Mouse (Mus musculus) macrophage (primary cell): ENCODE measurements around the gene Doc2b. TPM values are rescaled to one million over a fixed set of nuclear protein-coding genes. Genes with fewer than 3 reads are reported as not detected.

Source experiments
- H3K27ac ChIP-seq: fragments of 350-480 bp; formaldehyde crosslinking; 2 replicates; pipeline ENCODE4 v1.9.0; 2021
- H3K36me3 ChIP-seq: fragments of 350-480 bp; formaldehyde crosslinking; 2 replicates; pipeline ENCODE4 v1.9.0; 2021; ENCODE audit errors: inconsistent target
- H3K4me3 ChIP-seq: fragments of 350-480 bp; formaldehyde crosslinking; 2 replicates; pipeline ENCODE4 v1.9.0; 2021; ENCODE audit errors: inconsistent target
- H3K79me2 ChIP-seq: fragments of 350-480 bp; formaldehyde crosslinking; 2 replicates; pipeline ENCODE4 v1.9.0; 2021; ENCODE audit errors: inconsistent target
- WGBS: methylation state at CpG from one replicate; pipeline ENCODE4 v1.1.7; 2026; ENCODE audit warnings: inconsistent platforms; ENCODE audit not compliant: missing documents; 5-methylcytosine and 5-hydroxymethylcytosine counted together
- polyA plus RNA-seq: library from polyadenylated mRNA; stranded (reverse); fragments of 250-400 nt; gene quantifications from 3 replicates; pipeline ENCODE4 v1.2.4, GENCODE M21; 2018; ENCODE audit warnings: inconsistent platforms

Gene Doc2b
- polyA plus RNA-seq, 1 experiment from 2014 or later: not detected

DNA sequence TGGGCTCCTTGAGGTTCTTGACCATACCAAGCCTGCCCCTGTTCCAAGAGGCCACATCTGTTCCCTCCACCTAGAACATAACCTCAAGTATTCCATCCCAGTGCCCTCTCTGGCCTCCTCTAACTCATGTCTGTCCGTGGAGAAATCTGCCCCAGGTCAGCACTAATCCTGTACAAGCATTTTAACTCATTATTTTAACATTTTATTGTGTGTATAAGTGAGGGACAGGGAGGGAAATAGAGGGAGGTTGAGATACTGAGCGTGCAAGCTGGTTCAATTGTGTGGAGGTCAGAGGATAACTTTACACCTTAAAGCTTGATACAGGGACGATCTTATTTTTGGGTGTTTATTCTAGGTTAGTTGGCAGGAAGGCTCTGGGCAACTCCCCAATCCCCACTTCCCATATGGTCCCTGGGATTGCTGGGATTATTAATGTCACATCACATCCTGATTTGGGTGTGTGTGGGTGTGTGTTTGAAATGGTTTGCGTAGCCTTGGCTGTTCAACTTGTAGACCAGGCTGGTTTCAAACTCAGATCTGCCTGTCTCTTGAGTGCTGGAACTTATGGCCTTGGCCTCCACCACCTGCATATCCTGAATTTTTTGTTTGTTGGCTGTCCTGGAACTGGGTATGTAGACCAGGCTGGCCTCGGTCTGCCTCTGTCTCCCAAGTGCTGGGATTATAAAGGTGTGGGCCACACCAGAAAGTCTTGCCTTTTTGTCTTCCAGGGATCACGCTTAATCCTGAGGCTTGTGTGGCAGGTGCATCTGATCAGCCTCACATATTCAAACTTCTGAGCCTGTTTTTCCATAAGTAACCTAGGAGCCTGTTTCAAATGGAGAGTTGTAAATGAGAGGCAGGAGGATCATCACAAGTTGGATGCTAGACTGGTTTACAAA is 27.5 kb downstream of the Doc2b start:
- WGBS: 92% methylated on average over 5 of the region's 6 CpGs
- Histone ChIP-seq H3K36me3 (peaks cover 21% of the 10 kb centered on the region), H3K79me2 (peaks cover 11% of the 10 kb centered on the region), H3K4me3 (no peak overlapping the region), H3K27ac (no peak overlapping the region)

DNA sequence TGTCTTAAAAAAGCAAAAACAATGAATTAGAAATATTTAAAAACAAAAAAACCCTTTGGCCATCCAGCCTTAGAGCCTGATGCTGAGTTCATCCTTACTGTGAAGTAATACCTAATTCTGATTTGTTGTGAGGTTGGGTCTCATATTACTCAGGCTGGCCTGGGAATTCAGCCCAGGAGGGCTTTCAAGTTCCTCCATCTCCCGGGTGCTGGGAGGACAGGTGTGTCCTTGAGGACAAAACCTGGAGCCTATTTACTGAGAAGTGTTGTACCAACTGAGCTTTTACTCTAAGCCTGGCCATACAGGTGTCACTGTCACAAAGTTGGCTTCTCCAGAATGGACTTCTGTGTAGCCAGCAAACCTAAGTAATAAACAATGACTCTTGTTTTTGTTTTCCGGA is 28.8 kb downstream of the Doc2b start:
- H3K4me3 ChIP-seq: no peak overlapping the region
- peaks cover 24% of the 10 kb centered on the region for H3K79me2 ChIP-seq
- H3K27ac ChIP-seq: no peak overlapping the region
- WGBS: 92% methylated on average over 2 of the region's 2 CpGs
- H3K36me3 ChIP-seq: peaks cover 29% of the 10 kb centered on the region

DNA sequence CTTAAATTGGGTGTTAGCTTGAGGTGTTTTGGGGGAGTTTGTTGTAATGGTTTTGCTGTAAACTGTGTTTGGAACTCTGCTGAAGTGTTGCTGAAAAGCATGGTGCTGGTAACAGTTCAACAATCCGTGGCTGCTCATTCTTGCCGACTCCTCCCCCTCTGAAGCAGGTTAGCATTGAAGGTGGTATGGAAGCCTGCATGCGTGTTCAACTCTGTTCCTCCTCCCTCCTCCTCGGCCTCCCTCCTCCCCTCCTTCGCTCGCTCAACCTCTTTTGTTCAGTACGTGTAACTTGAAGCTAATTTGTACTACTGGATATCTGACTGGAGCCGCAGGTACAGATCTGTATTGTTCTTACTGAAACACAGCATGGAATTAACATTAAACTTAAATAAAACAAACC is 30.7 kb downstream of the Doc2b start:
- peaks cover 42% of the 10 kb centered on the region for H3K79me2 ChIP-seq
- no peak overlapping the region for H3K4me3 ChIP-seq
- peaks cover 29% of the 10 kb centered on the region for H3K36me3 ChIP-seq
- 90% methylated on average over 8 of the region's 8 CpGs for WGBS
- H3K27ac ChIP-seq: no peak overlapping the region

DNA sequence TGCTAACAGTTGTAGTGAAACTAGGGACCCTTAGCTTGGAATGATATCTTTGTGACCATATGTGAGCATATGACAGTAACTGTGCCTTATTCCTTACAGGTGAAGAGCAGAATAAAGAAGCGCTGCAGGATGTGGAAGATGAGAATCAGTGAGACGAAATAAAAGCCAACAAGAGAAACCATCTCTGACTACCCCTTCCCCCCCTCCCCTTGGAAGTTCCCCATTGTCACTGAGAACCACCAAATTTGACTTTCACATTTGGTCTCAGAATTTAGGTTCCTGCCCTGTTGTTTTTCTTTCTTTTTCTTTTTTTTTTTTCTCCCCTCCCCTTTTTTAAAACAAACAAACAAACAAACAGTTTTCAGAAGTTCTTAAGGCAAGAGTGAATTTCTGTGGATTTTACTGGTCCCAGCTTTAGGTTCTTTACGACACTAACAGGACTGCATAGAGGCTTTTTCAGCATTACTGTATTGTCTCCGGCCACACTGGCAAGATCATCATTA is 31.3 kb downstream of the Doc2b start:
- peaks cover 33% of the 10 kb centered on the region for H3K36me3 ChIP-seq
- 92% methylated on average over 4 of the region's 4 CpGs for WGBS
- H3K79me2 ChIP-seq: peaks cover 48% of the 10 kb centered on the region
- H3K27ac ChIP-seq: no peak overlapping the region
- no peak overlapping the region for H3K4me3 ChIP-seq

DNA sequence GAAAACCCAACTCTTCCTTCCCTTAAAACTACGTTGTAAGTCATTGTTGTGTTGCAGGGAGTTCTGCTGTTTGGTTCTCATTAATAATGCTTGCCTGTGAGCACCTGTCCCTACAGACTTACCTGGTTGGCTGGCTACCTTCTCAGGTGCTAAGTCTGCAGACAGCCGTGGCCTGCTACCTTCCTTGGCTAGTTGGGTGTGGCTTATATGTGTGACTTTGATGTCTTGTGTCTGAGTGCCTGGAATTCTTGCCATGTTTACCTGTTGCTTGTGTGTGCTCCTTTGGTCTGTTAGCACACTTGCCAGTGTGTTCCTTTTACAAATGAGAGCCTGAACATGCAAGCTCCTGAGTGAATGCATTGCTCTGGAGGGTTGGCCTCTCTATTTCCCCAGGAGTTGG is 33.1 kb downstream of the Doc2b start:
- peaks cover 67% of the 10 kb centered on the region for H3K79me2 ChIP-seq
- H3K27ac ChIP-seq: no peak overlapping the region
- peaks cover 49% of the 10 kb centered on the region for H3K36me3 ChIP-seq
- whole genome bisulfite sequencing: 97% methylated on average over 2 of the region's 2 CpGs
- no peak overlapping the region for H3K4me3 ChIP-seq

DNA sequence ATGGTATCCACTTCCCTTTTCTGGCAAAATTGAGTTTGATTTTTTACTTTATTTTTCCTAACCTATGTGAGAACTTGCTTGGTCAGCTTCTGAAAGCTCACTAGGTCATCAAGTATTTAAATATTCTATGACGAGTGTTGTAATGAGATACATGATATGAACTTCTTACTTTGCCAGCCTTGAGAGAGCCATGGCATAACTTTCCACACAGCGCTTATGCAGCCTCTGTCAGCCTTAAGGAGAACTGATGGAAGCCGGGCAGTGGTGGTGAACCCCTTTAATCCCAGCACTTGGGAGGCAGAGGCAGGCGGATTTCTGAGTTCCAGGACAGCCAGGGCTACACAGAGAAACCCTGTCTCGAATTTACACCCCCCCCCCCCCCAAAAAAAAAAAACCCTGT is 35.1 kb downstream of the Doc2b start:
- H3K36me3 ChIP-seq: peaks cover 57% of the 10 kb centered on the region

DNA sequence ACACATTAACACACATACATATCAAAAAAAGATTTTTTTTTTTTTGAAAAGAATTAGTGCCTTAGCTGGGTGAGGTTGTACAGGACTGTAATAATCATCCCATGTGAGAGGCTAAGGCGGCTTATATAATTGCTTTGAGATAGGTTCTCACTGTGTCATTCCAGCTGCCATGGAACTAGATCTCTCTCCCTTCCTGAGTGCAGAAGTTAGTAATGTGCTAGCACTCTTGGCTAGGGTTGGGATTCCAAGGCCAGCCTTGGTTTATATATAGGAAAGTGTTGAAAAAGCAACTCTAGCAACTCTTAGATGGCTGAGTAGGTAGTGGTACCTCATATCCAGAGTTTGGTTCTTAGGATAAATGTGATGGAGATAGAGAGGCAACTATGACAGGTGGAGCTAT is 37.3 kb downstream of the Doc2b start:
- Histone ChIP-seq H3K27ac (no peak overlapping the region), H3K4me3 (no peak overlapping the region), H3K36me3 (peaks cover 46% of the 10 kb centered on the region; the same call in 1 of the 2 replicates), H3K79me2 (peaks cover 100% of the 10 kb centered on the region)
- 94% methylated on average over 1 of the region's 1 CpGs for WGBS

More for the DNA sequence above, 35.1 kb downstream of the Doc2b start:
- WGBS: 70% methylated on average over 3 of the region's 5 CpGs
- H3K79me2 ChIP-seq: peaks cover 86% of the 10 kb centered on the region
- no peak overlapping the region for H3K4me3 ChIP-seq
- H3K27ac ChIP-seq: no peak overlapping the region

DNA sequence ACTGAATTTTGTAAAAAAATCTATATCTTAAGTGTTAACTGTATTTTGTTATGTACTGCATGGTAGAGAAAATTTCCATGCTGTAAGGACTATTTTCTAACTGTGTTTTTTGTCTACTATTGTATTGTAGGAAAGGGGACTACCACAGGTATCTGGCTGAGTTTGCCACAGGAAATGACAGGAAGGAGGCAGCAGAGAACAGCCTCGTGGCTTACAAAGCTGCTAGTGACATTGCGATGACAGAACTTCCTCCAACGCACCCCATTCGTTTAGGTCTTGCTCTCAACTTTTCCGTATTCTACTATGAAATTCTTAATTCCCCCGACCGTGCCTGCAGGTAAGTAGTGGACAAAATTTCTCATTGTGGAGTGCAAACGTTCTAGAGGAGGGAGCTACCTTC is 39.2 kb downstream of the Doc2b start:
- Histone ChIP-seq H3K4me3 (no peak overlapping the region), H3K79me2 (peaks cover 100% of the 10 kb centered on the region), H3K36me3 (peaks cover 46% of the 10 kb centered on the region), H3K27ac (no peak overlapping the region)
- 42% methylated on average over 8 of the region's 8 CpGs for WGBS

DNA sequence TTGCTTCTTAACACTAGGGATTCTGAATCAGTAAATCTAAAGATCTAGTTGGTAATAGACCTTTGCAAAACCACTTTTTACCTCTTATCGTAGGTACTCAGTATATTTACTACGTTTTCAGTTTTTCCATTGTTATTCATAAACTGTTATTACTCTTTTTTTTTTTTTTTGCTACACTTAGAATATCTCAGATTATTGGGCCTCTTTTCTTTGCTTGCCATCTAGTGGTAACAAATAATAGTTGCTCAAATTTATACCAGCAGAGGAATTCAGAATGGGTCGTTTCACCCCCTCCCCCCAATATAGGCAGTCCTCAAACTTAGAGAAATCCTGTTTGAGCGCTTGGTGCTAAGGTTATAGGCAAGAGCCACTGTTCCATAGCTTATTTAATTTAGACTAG is 44.8 kb downstream of the Doc2b start:
- no peak overlapping the region for H3K27ac ChIP-seq
- H3K4me3 ChIP-seq: no peak overlapping the region
- H3K79me2 ChIP-seq: peaks cover 100% of the 10 kb centered on the region
- WGBS: 69% methylated on average over 4 of the region's 4 CpGs
- peaks cover 16% of the 10 kb centered on the region for H3K36me3 ChIP-seq

DNA sequence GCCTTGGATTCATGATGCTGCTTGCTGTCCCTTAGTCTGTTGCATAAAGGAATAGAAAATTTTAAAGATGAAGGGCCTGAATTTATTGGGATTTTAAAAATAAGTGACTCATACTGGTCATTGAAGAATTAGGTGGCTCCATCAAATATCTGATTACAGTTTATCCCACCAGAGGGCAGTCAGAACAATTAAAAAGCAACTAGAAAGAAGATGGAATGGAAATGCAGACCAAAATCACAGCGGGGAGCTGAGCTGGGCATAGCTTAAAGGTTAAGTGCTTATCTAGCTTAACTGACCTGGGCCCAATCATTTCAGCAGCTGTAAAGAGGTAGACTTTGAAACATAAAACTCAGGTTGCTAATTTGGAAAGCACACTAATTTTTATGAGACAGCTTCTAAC is 45.3 kb downstream of the Doc2b start:
- 95% methylated on average over 1 of the region's 1 CpGs for WGBS
- Histone ChIP-seq H3K36me3 (peaks cover 12% of the 10 kb centered on the region), H3K79me2 (peaks cover 100% of the 10 kb centered on the region), H3K4me3 (no peak overlapping the region), H3K27ac (no peak overlapping the region)

DNA sequence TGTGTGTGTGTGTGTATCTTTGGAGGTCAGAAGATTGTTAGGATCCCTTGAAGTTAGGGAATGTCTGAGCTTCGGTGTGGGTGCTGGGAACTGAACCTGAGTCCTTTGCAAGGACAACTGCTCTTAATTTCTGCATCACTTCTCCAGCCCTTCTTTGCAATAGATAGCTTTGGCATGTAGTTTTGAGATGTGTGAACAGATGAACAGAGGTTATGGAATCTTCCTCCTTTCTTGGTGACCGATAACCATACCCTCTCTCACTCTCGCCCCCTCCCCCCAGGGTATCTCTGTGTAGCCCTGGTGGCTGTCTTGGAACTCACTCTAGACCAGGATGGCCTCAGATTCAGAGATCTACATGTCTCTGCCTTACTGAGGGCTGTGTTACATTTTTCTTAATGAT is 51.1 kb downstream of the Doc2b start:
- peaks cover 100% of the 10 kb centered on the region for H3K79me2 ChIP-seq
- WGBS: 95% methylated on average over 3 of the region's 3 CpGs
- H3K36me3 ChIP-seq: no peaks in the 10 kb centered on the region
- no peak overlapping the region for H3K27ac ChIP-seq
- no peak overlapping the region for H3K4me3 ChIP-seq

DNA sequence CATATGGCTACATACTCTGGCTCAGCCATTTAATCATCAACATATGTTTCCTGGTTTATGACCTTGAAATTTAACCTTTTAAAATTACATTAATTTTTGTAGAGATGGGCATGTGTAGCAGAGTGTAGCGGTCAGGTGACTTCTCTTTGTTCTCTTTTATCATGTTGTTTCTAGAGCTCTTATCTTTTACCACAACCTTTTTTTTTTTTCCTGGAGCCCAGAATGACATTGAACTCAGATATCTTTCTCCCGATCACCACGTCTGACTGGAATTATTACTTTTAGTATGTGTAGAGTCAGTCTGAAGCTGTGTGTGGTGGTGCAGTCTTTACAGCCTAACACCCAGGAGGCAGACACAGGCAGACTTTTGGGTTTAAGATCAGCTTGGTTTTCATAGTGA is 54.2 kb downstream of the Doc2b start:
- no peak overlapping the region for H3K4me3 ChIP-seq
- WGBS: 88% methylated on average over 3 of the region's 3 CpGs
- no peaks in the 10 kb centered on the region for H3K36me3 ChIP-seq
- peaks cover 100% of the 10 kb centered on the region for H3K79me2 ChIP-seq
- H3K27ac ChIP-seq: no peak overlapping the region

DNA sequence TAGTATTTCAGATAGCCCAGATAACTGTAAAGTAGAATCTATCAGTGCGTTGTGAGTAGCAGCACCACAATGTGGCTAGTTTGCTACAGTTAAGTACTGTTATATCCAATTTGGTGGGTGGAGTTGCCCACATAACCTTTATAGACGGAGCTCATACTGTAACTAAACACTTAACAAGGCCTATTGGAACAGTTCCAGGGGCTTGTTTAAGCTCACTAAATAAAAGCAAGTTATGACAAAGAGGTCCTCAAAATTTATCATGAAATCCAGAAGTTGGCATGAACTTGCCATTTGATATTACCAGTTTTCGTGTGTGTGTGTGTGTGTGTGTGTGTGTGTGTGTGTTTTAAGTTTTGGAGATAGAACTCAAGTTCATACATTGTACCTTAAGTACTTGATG is 55.6 kb downstream of the Doc2b start:
- Histone ChIP-seq H3K36me3 (no peaks in the 10 kb centered on the region), H3K79me2 (peaks cover 100% of the 10 kb centered on the region), H3K4me3 (no peak overlapping the region), H3K27ac (no peak overlapping the region)
- 93% methylated on average over 3 of the region's 3 CpGs for WGBS

DNA sequence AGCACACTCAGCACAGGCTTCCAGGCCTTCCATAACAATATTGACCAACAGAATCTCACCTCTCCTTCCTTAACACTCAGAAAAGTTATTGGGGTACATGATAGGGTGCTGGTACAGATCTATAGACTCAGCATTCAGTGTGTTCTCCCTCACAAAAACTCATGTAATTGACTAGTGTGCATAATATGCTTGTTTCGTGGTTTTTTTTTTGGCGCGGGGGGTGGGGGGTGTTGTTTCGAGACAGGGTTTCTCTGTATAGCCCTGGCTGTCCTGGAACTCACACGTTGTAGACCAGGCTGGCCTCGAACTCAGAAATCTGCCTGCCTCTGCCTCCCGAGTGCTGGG is 57.4 kb downstream of the Doc2b start:
- no peak overlapping the region for H3K4me3 ChIP-seq
- WGBS: 92% methylated on average over 7 of the region's 7 CpGs
- peaks cover 100% of the 10 kb centered on the region for H3K79me2 ChIP-seq
- H3K36me3 ChIP-seq: no peaks in the 10 kb centered on the region
- no peak overlapping the region for H3K27ac ChIP-seq

DNA sequence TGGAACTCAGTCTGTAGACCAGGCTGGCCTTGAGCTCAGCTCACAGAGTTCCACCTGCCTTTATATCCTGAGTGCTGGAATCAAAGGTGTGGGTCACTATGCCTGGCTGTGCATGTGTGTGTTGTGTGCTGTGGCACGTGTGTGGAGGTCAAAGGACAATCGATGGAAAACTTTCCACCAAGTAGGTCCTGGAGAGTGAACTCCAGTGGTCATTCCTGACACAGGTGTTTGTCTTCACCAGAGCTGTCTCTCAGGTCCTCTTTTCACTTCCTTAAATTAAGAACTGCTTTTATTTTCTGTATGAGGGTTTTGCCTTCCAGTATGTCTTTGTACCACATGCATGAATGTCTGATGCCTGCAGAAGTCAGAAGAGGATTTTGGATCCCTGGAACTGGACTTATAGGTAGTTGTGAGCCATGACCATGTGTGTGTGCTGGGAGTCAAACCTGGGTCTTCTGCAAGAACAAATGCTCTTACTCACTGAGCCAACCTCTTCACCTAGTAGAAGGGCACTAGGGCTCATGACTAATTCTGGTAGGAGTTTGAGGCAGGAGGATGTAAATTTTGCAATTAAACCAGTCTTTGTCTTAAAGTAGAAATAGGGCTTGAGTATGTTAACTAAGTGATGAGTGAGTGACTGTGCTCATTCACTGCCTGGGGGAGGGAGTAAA is 57.9 kb downstream of the Doc2b start:
- Histone ChIP-seq H3K27ac (no peak overlapping the region), H3K36me3 (no peaks in the 10 kb centered on the region)

More for the DNA sequence above, 57.9 kb downstream of the Doc2b start:
- Histone ChIP-seq H3K4me3 (no peak overlapping the region), H3K79me2 (peaks cover 98% of the 10 kb centered on the region)
- 53% methylated on average over 2 of the region's 2 CpGs for WGBS
